Mouse (Mus musculus): Measurements from ENCODE around the gene Gpalpp1. TPM values are rescaled to one million over a fixed set of nuclear protein-coding genes. Genes with fewer than 3 reads are reported as not detected.
A peak's percentile ranks its signal among the peaks of the same experiment; 100 is the strongest.

Gene Gpalpp1
- 10 to 100 TPM; 19.0 to 25.2 (median 22.3) TPM for total RNA-seq (2022)

- peak; percentile 89 for DNase-seq
Measured at GRCm38 (mm10) chr14:76110396-76111221, at the start of gene Gpalpp1, which contains the start of gene Nufip1. Gene Gpalpp1 (minus strand): TSS chr14:76110760. Gene Nufip1 (plus strand): TSS chr14:76110891.

GRCm38 (mm10) chr14:76158192-76158785, 47.7 kb upstream of the Gpalpp1 start:
- no peak for DNase-seq

- no peak for DNase-seq
Measured at GRCm38 (mm10) chr14:76153828-76154227, 43.3 kb upstream of the Gpalpp1 start.

- DNase-seq: no peak
Measured at GRCm38 (mm10) chr14:76153003-76153675, 42.6 kb upstream of the Gpalpp1 start.

GRCm38 (mm10) chr14:76152162-76153002, 41.8 kb upstream of the Gpalpp1 start:
- DNase-seq: peak; percentile 94

- no peak for DNase-seq
Measured at GRCm38 (mm10) chr14:76151820-76152161, 41.2 kb upstream of the Gpalpp1 start.

GRCm38 (mm10) chr14:76151011-76151410, 40.5 kb upstream of the Gpalpp1 start:
- DNase-seq: no peak

- DNase-seq: no peak
Measured at GRCm38 (mm10) chr14:76150499-76150898, 39.9 kb upstream of the Gpalpp1 start.

GRCm38 (mm10) chr14:76149531-76150179, 39.1 kb upstream of the Gpalpp1 start:
- DNase-seq: peak; percentile 93

- no peak for DNase-seq
Measured at GRCm38 (mm10) chr14:76148294-76148693, 37.7 kb upstream of the Gpalpp1 start.

- no peak for DNase-seq
Measured at GRCm38 (mm10) chr14:76147061-76147460, 36.5 kb upstream of the Gpalpp1 start.

- no peak for DNase-seq
Measured at GRCm38 (mm10) chr14:76145868-76146267, 35.3 kb upstream of the Gpalpp1 start.

GRCm38 (mm10) chr14:76145248-76145647, 34.7 kb upstream of the Gpalpp1 start:
- no peak for DNase-seq

- no peak for DNase-seq
Measured at GRCm38 (mm10) chr14:76134975-76135374, 24.4 kb upstream of the Gpalpp1 start.

- DNase-seq: no peak
Measured at GRCm38 (mm10) chr14:76128174-76128573, 17.6 kb upstream of the Gpalpp1 start.

GRCm38 (mm10) chr14:76127311-76127710, 16.8 kb upstream of the Gpalpp1 start:
- no peak for DNase-seq

- DNase-seq: no peak
Measured at GRCm38 (mm10) chr14:76122663-76123058, 12.1 kb upstream of the Gpalpp1 start.

GRCm38 (mm10) chr14:76121901-76122662, 11.5 kb upstream of the Gpalpp1 start:
- DNase-seq: peak; percentile 15

- no peak for DNase-seq
Measured at GRCm38 (mm10) chr14:76120472-76120871, 9.9 kb upstream of the Gpalpp1 start.

GRCm38 (mm10) chr14:76118963-76119362, 8.4 kb upstream of the Gpalpp1 start:
- DNase-seq: no peak

- no peak for DNase-seq
Measured at GRCm38 (mm10) chr14:76115744-76116143, 5.2 kb upstream of the Gpalpp1 start.

Data from adrenal gland, adult 8-10 months (tissue).